Mouse (Mus musculus) mouse embryonic stem cell (cell line): ENCODE data around the gene Tpmt.

Source experiments
- in situ Hi-C, 2 experiments: fragments of 300-500 bp; cut with MboI; formaldehyde crosslinking; loops; 1 replicate in 1 of 2; 3 replicates in 1 of 2; pipeline ENCODE4 v1.14.3; 2019 to 2020; ENCODE audit warnings: low sequenced_read_pairs in 2 of 2, low pct_unique_long_range_greater_than_20kb in 1 of 2, mixed read lengths in 1 of 2; ENCODE audit not compliant: unreplicated experiment in 1 of 2

Tpmt gene

GRCm38 (mm10) chr13:46993274-46993551, 51.3 kb downstream of the Tpmt start:
- in situ Hi-C loops: no loop called here

- in situ Hi-C loops: no loop called here
Observed at GRCm38 (mm10) chr13:46992516-46993273, 51.8 kb downstream of the Tpmt start.

- in situ Hi-C loops: no loop called here
Observed at GRCm38 (mm10) chr13:46990376-46991011, 54.0 kb downstream of the Tpmt start.

GRCm38 (mm10) chr13:46987941-46988340, 56.6 kb downstream of the Tpmt start:
- in situ Hi-C loops: no loop called here

GRCm38 (mm10) chr13:46986208-46986607, 58.3 kb downstream of the Tpmt start:
- in situ Hi-C loops: no loop called here

GRCm38 (mm10) chr13:46983878-46984277, 60.7 kb downstream of the Tpmt start:
- in situ Hi-C loops: no loop called here

GRCm38 (mm10) chr13:46979836-46980490, 64.6 kb downstream of the Tpmt start:
- in situ Hi-C loops: no loop called here

GRCm38 (mm10) chr13:46976532-46976931, 68.0 kb downstream of the Tpmt start:
- in situ Hi-C loops: no loop called here

GRCm38 (mm10) chr13:46975930-46976329, 68.6 kb downstream of the Tpmt start:
- in situ Hi-C loops: no loop called here

- in situ Hi-C loops: no loop called here
Observed at GRCm38 (mm10) chr13:46975031-46975551, 69.4 kb downstream of the Tpmt start.
